Mouse (Mus musculus) macrophage (primary cell): Measurements from ENCODE around the gene Rreb1. TPM values are rescaled to one million over a fixed set of nuclear protein-coding genes. Genes with fewer than 3 reads are reported as not detected.

ENCODE experiments used
- H3K27ac ChIP-seq: fragments of 350-480 bp; formaldehyde crosslinking; 2 replicates; pipeline ENCODE4 v1.9.0; 2021
- H3K36me3 ChIP-seq: fragments of 350-480 bp; formaldehyde crosslinking; 2 replicates; pipeline ENCODE4 v1.9.0; 2021; ENCODE audit errors: inconsistent target
- H3K4me3 ChIP-seq: fragments of 350-480 bp; formaldehyde crosslinking; 2 replicates; pipeline ENCODE4 v1.9.0; 2021; ENCODE audit errors: inconsistent target
- H3K79me2 ChIP-seq: fragments of 350-480 bp; formaldehyde crosslinking; 2 replicates; pipeline ENCODE4 v1.9.0; 2021; ENCODE audit errors: inconsistent target
- WGBS: methylation state at CpG from one replicate; pipeline ENCODE4 v1.1.7; 2026; ENCODE audit warnings: inconsistent platforms; ENCODE audit not compliant: missing documents; 5-methylcytosine and 5-hydroxymethylcytosine counted together
- polyA plus RNA-seq: library from polyadenylated mRNA; stranded (reverse); fragments of 250-400 nt; gene quantifications from 3 replicates; pipeline ENCODE4 v1.2.4, GENCODE M21; 2018; ENCODE audit warnings: inconsistent platforms
- total RNA-seq, 78 experiments: library from RNA; depleted of rRNA; stranded (reverse); fragments of 250-400 nt; gene quantifications; 1 replicate in 9 of 78; 2 replicates in 24 of 78; 3 replicates in 43 of 78; 4 replicates in 2 of 78; pipeline ENCODE4 v1.2.4; 2018; ENCODE audit warnings: inconsistent platforms in 56 of 78

Gene Rreb1
- total RNA-seq (2018; cell fraction: chromatin; rRNA removed): 100 to 1,000 TPM in 24 of 26 experiments, 10 to 100 TPM in 2; 86.7 to 355 (median 269) TPM
- 100 to 1,000 TPM in 6 of 26 experiments, 10 to 100 TPM in 20; 23.4 to 123 (median 78.1) TPM for total RNA-seq (2018; cell fraction: cytosol; rRNA removed)
- 100 to 1,000 TPM in 21 of 26 experiments, 10 to 100 TPM in 5; 66.6 to 270 (median 170) TPM for total RNA-seq (2018; cell fraction: nucleus; rRNA removed)
- 32.3 to 46.4 TPM (median 42.2 TPM) in 3 replicates for polyA plus RNA-seq

GRCm38 (mm10) chr13:37778147-37778593, at the start of gene Rreb1:
TSS of gene Rreb1 (plus strand) at chr13:37778400.
- WGBS: 5% methylated on average over 34 of the region's 37 CpGs
- H3K36me3 ChIP-seq: no peaks in the 10 kb centered on the region
- H3K27ac ChIP-seq: peak within 1 kb of the TSS; percentile 96
- peaks cover 42% of the 10 kb centered on the region for H3K79me2 ChIP-seq
- peak within 1 kb of the TSS; percentile 67 for H3K4me3 ChIP-seq

DNA sequence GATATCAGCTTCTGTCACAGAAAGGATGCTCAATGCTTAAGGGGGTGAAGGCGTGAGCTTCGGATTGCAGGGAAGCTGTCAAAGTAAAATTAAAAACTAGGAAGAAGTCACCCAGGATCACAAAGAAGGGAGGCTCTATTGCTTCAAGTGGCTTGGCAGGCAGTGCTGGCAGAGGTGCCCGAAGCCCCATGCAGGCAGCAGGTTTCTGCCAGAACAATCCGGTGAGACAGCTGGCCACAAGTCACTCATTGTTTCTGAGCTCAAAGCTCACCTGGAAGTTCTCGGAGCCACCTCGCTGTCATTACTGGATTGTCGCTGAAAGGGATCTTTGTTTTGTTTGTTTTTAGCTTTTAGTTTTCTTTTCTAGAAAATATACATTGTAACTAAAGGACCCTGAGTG, 49.6 kb upstream of the Rreb1 start:
- Histone ChIP-seq H3K79me2 (no peaks in the 10 kb centered on the region), H3K4me3 (no peak overlapping the region)
- 97% methylated on average over 7 of the region's 7 CpGs for WGBS

DNA sequence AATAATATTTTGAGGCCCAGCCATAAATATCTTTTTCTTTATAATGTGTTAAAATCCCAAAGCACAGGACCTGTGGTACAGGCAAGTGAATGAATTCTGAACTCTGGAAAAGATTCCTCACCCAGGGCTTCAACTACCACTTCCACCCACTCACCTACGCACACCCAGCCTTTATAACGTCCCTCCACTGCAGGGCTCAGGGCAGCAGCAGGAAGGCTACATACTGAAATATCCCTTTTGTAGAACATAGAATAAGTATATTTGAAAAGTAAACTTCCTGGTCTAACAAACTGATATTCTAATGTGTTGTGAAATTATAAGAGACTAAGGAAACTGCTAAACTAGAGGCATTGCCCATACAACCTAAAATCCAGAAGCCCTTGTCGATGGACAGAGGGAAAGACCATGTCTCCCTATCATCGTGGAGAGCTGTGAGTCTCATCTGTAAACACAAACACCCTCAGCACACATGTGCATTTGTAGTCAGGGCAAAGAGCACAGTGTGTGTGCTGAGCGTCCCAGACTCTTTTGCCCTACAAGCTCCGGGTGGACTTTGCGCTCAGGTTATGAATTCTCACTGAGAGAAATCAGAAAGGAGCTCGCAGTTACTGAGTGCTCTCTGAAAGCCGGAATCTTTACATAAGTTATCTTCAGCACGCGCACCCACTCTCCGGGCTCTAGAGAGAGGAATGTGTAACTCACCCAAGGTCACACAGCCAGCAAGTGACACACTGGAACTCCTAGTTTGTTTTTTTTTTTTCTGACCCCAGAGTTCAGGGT, 46.1 kb upstream of the Rreb1 start:
- Histone ChIP-seq H3K4me3 (no peak overlapping the region), H3K27ac (no peak overlapping the region), H3K79me2 (no peaks in the 10 kb centered on the region), H3K36me3 (no peaks in the 10 kb centered on the region)
- WGBS: 95% methylated on average over 11 of the region's 12 CpGs

More for the DNA sequence above, 49.6 kb upstream of the Rreb1 start:
- Histone ChIP-seq H3K27ac (no peak overlapping the region), H3K36me3 (no peaks in the 10 kb centered on the region)

DNA sequence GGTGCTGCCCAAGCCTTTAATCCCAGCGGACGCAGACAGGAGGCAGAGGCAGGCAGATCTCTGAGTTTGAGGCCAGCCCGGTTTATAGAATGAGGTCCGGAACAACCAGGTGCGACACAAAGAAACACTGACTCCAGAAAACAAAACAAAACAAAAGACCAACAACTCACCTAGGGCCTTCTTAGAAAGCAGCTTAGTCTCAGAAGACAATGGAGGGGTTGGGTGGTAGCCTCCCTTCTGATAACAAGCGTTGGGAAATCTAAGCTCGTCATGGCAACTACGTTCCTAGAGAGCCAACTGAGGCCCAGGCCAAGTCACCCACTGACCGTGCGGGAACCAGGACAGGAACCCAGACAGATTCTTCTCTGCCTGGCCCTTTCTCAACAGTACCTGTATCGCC, 43.7 kb upstream of the Rreb1 start:
- Histone ChIP-seq H3K4me3 (no peak overlapping the region), H3K79me2 (no peaks in the 10 kb centered on the region)
- WGBS: 97% methylated on average over 11 of the region's 11 CpGs

GRCm38 (mm10) chr13:37740111-37740510, 38.1 kb upstream of the Rreb1 start:
- no peak overlapping the region for H3K27ac ChIP-seq
- no peaks in the 10 kb centered on the region for H3K36me3 ChIP-seq
- WGBS: 94% methylated on average over 5 of the region's 5 CpGs
- no peaks in the 10 kb centered on the region for H3K79me2 ChIP-seq
- H3K4me3 ChIP-seq: no peak overlapping the region

More for the DNA sequence above, 43.7 kb upstream of the Rreb1 start:
- Histone ChIP-seq H3K27ac (no peak overlapping the region), H3K36me3 (no peaks in the 10 kb centered on the region)

- Histone ChIP-seq H3K27ac (no peak overlapping the region), H3K79me2 (no peaks in the 10 kb centered on the region), H3K4me3 (no peak overlapping the region), H3K36me3 (no peaks in the 10 kb centered on the region)
- 8% methylated on average over 5 of the region's 5 CpGs for WGBS
Measured at GRCm38 (mm10) chr13:37740752-37741151, 37.4 kb upstream of the Rreb1 start.

DNA sequence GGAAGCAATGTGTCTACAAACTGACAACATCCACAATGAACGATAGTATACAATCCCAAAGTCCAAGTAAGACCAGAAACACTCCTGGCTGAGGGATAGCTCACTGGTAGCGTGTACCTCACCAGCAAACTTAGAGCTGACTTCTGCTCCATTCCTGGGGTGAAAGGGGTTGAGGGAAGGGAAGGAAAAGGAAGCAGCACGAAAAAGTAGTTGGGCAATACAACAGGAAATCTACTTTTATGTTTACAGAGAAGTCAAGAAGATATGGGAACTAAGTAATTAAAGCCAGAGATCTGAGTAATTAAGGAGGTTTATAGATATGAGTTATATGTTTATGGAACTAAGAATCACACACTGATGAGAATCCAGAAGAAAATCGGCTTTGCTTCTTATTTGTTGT, 36.0 kb upstream of the Rreb1 start:
- no peak overlapping the region for H3K4me3 ChIP-seq
- 50% methylated on average over 4 of the region's 4 CpGs for WGBS
- no peaks in the 10 kb centered on the region for H3K36me3 ChIP-seq
- H3K27ac ChIP-seq: no peak overlapping the region
- H3K79me2 ChIP-seq: no peaks in the 10 kb centered on the region

GRCm38 (mm10) chr13:37747504-37747903, 30.7 kb upstream of the Rreb1 start:
- Histone ChIP-seq H3K27ac (no peak overlapping the region), H3K36me3 (no peaks in the 10 kb centered on the region), H3K79me2 (no peaks in the 10 kb centered on the region), H3K4me3 (no peak overlapping the region)
- WGBS: 89% methylated on average over 7 of the region's 7 CpGs

DNA sequence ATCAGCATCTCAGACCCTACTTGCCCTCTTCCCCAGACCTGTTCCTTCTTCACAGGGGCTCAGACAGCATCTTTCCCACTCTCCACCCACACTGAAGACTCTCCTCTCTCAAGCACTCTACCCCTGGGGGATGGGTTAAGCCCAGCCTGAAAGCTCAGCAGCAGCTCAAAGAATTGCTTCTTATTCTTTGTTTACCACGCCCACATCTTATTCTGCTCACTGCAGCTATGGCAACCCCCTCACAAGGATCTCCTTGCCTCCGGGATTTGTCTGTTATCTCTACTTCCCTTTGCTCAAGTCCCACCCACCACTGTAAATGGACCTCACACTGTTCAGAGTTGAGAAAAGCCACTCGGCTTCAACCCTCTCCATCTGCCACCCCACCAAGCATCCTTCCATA, 28.7 kb upstream of the Rreb1 start:
- Histone ChIP-seq H3K27ac (no peak overlapping the region), H3K79me2 (no peaks in the 10 kb centered on the region), H3K4me3 (no peak overlapping the region), H3K36me3 (no peaks in the 10 kb centered on the region)
- WGBS: 55% methylated on average over 3 of the region's 3 CpGs

DNA sequence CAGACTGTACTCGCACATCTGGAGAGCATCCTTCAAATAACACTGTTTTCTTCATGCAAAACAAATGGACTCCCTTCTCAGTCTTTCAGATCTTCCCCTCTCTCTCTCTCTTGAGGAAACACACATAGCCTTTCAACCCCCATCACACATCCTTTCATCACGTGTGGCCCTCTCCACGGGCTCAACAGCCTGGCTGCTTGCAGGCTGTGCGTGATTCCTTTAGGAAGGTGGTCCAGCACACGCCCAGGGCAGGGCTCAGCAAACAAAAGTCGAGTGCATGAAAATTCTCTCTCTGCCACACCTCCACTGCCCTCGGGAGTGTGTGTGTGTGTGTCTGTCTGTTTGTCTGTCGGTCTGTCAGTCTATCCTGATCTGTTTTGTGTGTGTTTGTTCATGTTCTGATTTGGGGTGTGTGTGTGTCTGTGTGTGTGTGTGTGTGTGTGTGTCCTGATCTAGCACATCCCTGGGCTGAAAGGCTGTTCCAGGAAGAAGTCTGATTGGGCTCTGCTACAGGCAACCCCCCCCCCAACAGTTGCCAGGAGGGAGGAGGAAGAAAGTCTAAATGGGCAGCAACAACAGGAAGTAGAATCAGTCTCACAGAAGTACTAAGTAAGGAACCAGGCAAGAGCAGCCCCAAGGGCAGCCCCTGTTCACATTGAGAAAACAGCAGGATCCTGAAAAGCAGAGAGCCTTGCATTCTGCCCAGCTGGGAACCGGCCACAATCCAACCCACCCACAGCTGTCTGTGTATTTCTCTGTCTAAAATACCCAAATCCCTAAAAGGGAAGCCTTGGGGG, 26.8 kb upstream of the Rreb1 start:
- Histone ChIP-seq H3K4me3 (no peak overlapping the region), H3K27ac (peak overlapping the region; percentile 35; the same call in 1 of the 2 replicates), H3K36me3 (no peaks in the 10 kb centered on the region), H3K79me2 (no peaks in the 10 kb centered on the region)
- WGBS: 39% methylated on average over 9 of the region's 9 CpGs

- Histone ChIP-seq H3K36me3 (no peaks in the 10 kb centered on the region), H3K79me2 (no peaks in the 10 kb centered on the region), H3K27ac (no peak overlapping the region), H3K4me3 (no peak overlapping the region)
- 90% methylated on average over 10 of the region's 10 CpGs for WGBS
Measured at GRCm38 (mm10) chr13:37759341-37760012, 18.7 kb upstream of the Rreb1 start.

DNA sequence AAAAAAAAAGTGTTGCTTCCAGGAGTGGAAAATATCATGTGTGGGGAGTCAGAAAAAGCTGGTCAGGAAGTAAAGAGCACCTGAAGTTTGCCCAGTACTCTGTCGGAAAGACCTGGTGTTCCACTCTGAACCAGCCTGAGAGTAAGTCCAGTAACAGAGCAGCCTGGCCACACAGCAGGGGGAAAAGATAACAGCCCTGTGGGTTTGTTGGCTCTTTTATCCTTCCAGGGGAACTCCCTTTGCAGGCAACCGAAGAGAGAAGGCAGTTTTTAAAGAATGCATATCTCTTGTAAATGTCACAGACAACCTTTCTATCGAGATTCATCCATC, 18.2 kb upstream of the Rreb1 start:
- WGBS: 17% methylated on average over 3 of the region's 3 CpGs
- H3K27ac ChIP-seq: no peak overlapping the region
- H3K4me3 ChIP-seq: no peak overlapping the region

DNA sequence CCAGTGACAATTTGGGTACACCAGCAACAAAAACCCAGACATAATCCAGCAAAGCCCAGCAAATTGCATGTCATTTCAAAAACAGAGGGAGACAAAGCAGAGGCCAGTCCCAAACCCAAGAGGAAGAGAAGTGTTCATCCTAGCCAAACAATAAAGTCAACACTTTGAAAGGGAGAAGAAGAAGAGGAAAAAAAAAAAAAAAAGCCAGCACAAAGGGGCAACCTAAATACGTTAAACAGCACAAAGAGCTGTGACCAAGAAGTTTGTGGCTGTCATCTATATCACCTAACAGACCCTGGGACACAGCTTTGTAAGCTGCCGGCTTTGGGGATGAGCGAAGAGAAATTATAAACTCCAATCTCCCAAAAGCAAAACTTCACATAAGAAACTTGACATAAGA, 17.8 kb upstream of the Rreb1 start:
- Histone ChIP-seq H3K27ac (no peak overlapping the region), H3K4me3 (no peak overlapping the region), H3K36me3 (no peaks in the 10 kb centered on the region), H3K79me2 (no peaks in the 10 kb centered on the region)
- 63% methylated on average over 3 of the region's 3 CpGs for WGBS

More for the DNA sequence above, 18.2 kb upstream of the Rreb1 start:
- Histone ChIP-seq H3K36me3 (no peaks in the 10 kb centered on the region), H3K79me2 (no peaks in the 10 kb centered on the region)
